Mouse (Mus musculus): ENCODE measurements around the gene Vmn1r68.

The Vmn1r68 gene

DNA sequence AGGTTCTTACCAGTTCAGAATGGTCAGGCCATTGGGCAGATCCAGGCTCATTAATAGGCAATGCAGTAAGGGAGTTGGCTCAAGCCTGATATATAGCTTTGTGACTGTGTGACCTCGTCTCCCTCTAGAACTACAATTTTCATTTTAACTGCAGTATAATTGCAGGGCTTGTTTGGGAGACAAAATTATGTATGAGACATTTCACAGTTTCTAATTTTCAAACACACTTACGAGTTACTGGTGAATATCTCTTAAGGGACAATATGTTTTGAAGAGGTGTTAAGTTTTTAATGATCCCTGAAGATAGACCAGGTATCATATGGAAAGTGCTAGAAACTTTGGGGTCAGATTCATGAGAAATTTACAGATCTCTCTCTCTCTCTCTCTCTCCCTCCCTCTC, at the start of gene Vmn1r68:
Gene Vmn1r68, minus strand, starts transcription at position 101 of the 400 bp plus-strand sequence.
- no peak for DNase-seq (ENCODE audit: inconsistent ontology term)

DNA sequence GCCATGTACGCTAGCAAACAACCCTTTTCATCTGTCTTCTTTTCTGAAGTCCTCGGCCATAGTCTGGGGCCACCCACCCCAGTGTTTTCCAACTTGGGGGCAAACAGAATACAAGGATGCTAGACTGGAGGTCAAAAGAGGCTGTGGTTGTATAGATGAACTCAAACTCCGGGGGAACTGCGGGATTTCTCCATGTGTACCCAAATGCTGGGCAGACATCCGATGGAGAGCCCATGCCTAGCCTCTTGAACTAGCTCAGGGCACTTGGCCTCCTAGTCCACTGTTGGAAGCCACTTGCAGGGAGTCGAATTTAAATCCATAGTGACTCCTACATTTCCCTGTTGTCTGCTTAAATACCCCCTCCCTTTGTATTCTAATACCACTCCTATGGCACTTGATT, 62.7 kb downstream of the Vmn1r68 start:
- no peak for DNase-seq (ENCODE audit: inconsistent ontology term)

DNA sequence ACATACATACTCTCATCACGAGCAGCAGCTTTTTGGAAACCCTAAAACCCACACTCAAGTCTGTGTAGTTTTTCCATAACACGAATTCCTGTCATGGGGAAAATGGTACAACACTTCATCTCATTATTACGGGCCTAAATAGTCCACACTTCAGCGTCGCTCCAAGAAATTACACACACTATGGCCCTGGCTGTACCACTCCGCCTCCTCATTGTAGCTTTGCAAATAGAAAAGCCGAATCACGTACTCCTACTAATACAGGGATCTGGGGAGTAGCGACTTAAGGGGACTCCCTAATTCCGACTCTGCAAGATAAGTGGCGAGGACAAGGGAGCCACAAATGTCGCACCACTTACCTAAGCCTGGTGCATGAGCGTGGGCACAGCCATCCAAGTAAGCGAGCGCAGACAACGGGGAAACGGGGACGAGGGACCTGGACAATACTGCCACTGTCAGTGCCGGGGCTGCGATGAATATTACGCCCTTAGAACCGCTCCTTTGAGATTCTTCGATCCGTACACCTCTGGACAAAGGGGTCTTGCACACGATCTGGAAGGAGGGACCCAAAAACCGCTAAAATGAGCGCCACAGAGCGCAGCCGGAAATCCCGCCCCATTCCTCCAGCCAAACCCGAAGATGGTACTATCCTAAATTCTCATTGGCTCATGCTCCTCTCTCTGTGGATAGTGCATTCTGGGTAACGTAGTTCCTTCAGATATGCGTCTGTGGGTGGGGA, 63.3 kb downstream of the Vmn1r68 start, which contains the start of gene Zik1:
Gene Zik1, minus strand, starts transcription at position 609 of the 736 bp plus-strand sequence.
- DNase-seq (ENCODE audit: inconsistent ontology term) = peak; percentile 76

- no peak for DNase-seq (ENCODE audit: inconsistent ontology term)
Measured at GRCm38 (mm10) chr7:10480588-10481233, 77.6 kb downstream of the Vmn1r68 start.

DNA sequence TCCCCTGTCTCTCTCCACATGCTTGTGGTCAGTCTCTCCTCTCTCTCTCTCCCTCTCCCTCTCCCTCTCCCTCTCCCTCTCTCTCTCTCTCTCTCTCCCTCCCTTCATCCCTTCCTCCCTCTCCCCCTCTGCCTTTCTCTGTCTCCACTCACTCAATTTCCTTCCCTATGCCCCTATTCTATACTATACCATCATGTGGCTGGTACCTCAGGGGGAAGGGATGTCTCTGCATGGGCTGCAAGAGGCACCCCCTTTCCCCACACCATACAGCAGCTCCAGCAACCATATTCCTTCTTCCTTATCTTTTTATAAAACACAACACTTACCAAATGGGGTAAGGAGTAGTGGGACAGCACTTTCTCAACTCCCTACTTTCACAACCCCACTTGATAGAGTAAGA, 78.5 kb downstream of the Vmn1r68 start:
- no peak for DNase-seq (ENCODE audit: inconsistent ontology term)

- DNase-seq (ENCODE audit: inconsistent ontology term) = no peak
Measured at GRCm38 (mm10) chr7:10458166-10458565, 100.1 kb downstream of the Vmn1r68 start.

Measured in Muller cell, postnatal 12 days (primary cell).